Comparison of ENCODE assay signal across 15 mouse cellular contexts in genomic region chr19:5414534-5414957, GRCm38 (mm10). TPM values are rescaled to one million over a fixed set of nuclear protein-coding genes. Genes with fewer than 3 reads are reported as not detected.
DNase-seq lines count a peak whose midpoint lies in the region; ATAC-seq lines count a peak whose summit lies in the region.
"Had no signal": no experiment of that assay in that cellular context is flagged by ENCODE, and none has a peak within 500 bp of the region (broad histone marks: within the 10 kb centered on the region; RNA-seq: fewer than 3 reads in every experiment).

No protein-coding gene starts in this region.

- H3K9ac ChIP-seq in kidney, embryonic 14.5 days (ENCODE audit: low read depth, low read length): no peak overlapping the region
- H3K9ac ChIP-seq in midbrain, embryonic 11.5 days (ENCODE audit: low read length): no peak overlapping the region
- H3K9ac ChIP-seq in midbrain, embryonic 16.5 days (ENCODE audit: low read depth, low read length): no peak overlapping the region
- H3K9ac ChIP-seq: intestine, embryonic 15.5 days; liver, embryonic 13.5 days; midbrain, embryonic 13.5 days; neural tube, embryonic 13.5 days had no signal

- peak; percentile 82 for DNase-seq in adrenal gland, adult (ENCODE audit: inconsistent age in 2 of 2, low spot score in 1 of 2)
- DNase-seq in adrenal gland, postnatal 25 days: no peak
- peak; percentile 41 for DNase-seq in kidney, adult 11 months
- peak; percentile 37 for DNase-seq in midbrain, embryonic 11.5 days (ENCODE audit: low spot score, missing footprints)
- no peak for DNase-seq in Muller cell, postnatal 12 days (ENCODE audit: inconsistent ontology term)
- DNase-seq: cerebellum, adult 11 months; liver, embryonic 13.5 days; right cerebral cortex, postnatal 25 days had no signal

- no peaks in the 10 kb centered on the region for H3K4me1 ChIP-seq in kidney, embryonic 14.5 days (ENCODE audit: control insufficient read depth, insufficient read depth, low read length)
- no peaks in the 10 kb centered on the region for H3K4me1 ChIP-seq in midbrain, embryonic 11.5 days (ENCODE audit: control insufficient read depth, insufficient read depth, low read length)
- no peaks in the 10 kb centered on the region for H3K4me1 ChIP-seq in midbrain, embryonic 16.5 days (ENCODE audit: control insufficient read depth, insufficient read depth, low read length)
- H3K4me1 ChIP-seq: intestine, embryonic 15.5 days; midbrain, embryonic 13.5 days; neural tube, embryonic 13.5 days had no signal

- H3K27me3 ChIP-seq in kidney, embryonic 14.5 days (ENCODE audit: control insufficient read depth, insufficient read depth, low read length): no peaks in the 10 kb centered on the region
- no peaks in the 10 kb centered on the region for H3K27me3 ChIP-seq in midbrain, embryonic 11.5 days (ENCODE audit: control insufficient read depth, insufficient read depth, low read length)
- H3K27me3 ChIP-seq in midbrain, embryonic 16.5 days (ENCODE audit: control insufficient read depth, insufficient read depth, low read depth, low read length): no peaks in the 10 kb centered on the region
- H3K27me3 ChIP-seq: intestine, embryonic 15.5 days; liver, embryonic 13.5 days; midbrain, embryonic 13.5 days; neural tube, embryonic 13.5 days had no signal

- no peak for ATAC-seq in kidney, embryonic 14.5 days (ENCODE audit: low FRiP score, low TSS enrichment)
- ATAC-seq in midbrain, embryonic 11.5 days (ENCODE audit: low FRiP score): no peak
- no peak for ATAC-seq in midbrain, embryonic 16.5 days
- ATAC-seq in megakaryocyte progenitor cell, adult 5-6 weeks (replicated peaks; ENCODE audit: poor library complexity): 0 out of 2 replicates have a peak, but pooled peaks have one; percentile 20
- ATAC-seq: midbrain, embryonic 13.5 days had no signal

- 50% methylated on average over 2 of the region's 2 CpGs for WGBS in kidney, embryonic 14.5 days
- WGBS in midbrain, embryonic 11.5 days: 63% methylated on average over 2 of the region's 2 CpGs
- 41% methylated on average over 2 of the region's 2 CpGs for WGBS in midbrain, embryonic 16.5 days

- H3K27ac ChIP-seq in kidney, embryonic 14.5 days (ENCODE audit: low read depth, low read length): no peak overlapping the region
- H3K27ac ChIP-seq in midbrain, embryonic 11.5 days (ENCODE audit: low read depth, low read length): no peak overlapping the region
- no peak overlapping the region for H3K27ac ChIP-seq in midbrain, embryonic 16.5 days (ENCODE audit: low read length)
- H3K27ac ChIP-seq: intestine, embryonic 15.5 days; liver, embryonic 13.5 days; midbrain, embryonic 13.5 days; neural tube, embryonic 13.5 days had no signal

- H3K4me2 ChIP-seq in kidney, embryonic 14.5 days (replicated peaks; ENCODE audit: low read depth, low read length): no peak overlapping the region
- H3K4me2 ChIP-seq in midbrain, embryonic 11.5 days: no peak overlapping the region
- no peak overlapping the region for H3K4me2 ChIP-seq in midbrain, embryonic 16.5 days (ENCODE audit: low read length)
- H3K4me2 ChIP-seq: intestine, embryonic 15.5 days; liver, embryonic 13.5 days; midbrain, embryonic 13.5 days; neural tube, embryonic 13.5 days had no signal

- H3K36me3 ChIP-seq in kidney, embryonic 14.5 days (ENCODE audit: control insufficient read depth, insufficient read depth, low read length): no peaks in the 10 kb centered on the region
- no peaks in the 10 kb centered on the region for H3K36me3 ChIP-seq in midbrain, embryonic 11.5 days (ENCODE audit: control insufficient read depth, insufficient read depth, low read length)
- H3K36me3 ChIP-seq in midbrain, embryonic 16.5 days (ENCODE audit: control insufficient read depth, insufficient read depth, low read length): no peaks in the 10 kb centered on the region
- H3K36me3 ChIP-seq: intestine, embryonic 15.5 days had no signal

- H3K4me3 ChIP-seq in kidney, embryonic 14.5 days (ENCODE audit: low read length): no peak overlapping the region
- no peak overlapping the region for H3K4me3 ChIP-seq in midbrain, embryonic 11.5 days (ENCODE audit: low read depth, low read length)
- H3K4me3 ChIP-seq in midbrain, embryonic 16.5 days (ENCODE audit: low read depth, low read length): no peak overlapping the region
- H3K4me3 ChIP-seq: intestine, embryonic 15.5 days; liver, embryonic 13.5 days; midbrain, embryonic 13.5 days; neural tube, embryonic 13.5 days had no signal

- H3K9me3 ChIP-seq in kidney, embryonic 14.5 days (ENCODE audit: control insufficient read depth, low read length): no peaks in the 10 kb centered on the region
- no peaks in the 10 kb centered on the region for H3K9me3 ChIP-seq in midbrain, embryonic 11.5 days (ENCODE audit: control insufficient read depth, low read length)
- no peaks in the 10 kb centered on the region for H3K9me3 ChIP-seq in midbrain, embryonic 16.5 days (replicated peaks; ENCODE audit: control insufficient read depth, low read length, poor library complexity, severe bottlenecking)
- H3K9me3 ChIP-seq: intestine, embryonic 15.5 days; liver, embryonic 13.5 days; midbrain, embryonic 13.5 days; neural tube, embryonic 13.5 days had no signal

RNA-seq across cellular contexts. Expression of gene Drap1, which starts 10.2 kb away (rescaled TPM):
- 182 and 221 TPM in 2 replicates for total RNA-seq in adrenal gland, postnatal 25 days (2021)
- polyA plus RNA-seq in kidney, embryonic 14.5 days (2014; fragmentation: Nextera tagmentation; extraction: Ambion mirVana): 191 and 248 TPM in 2 replicates
- polyA plus RNA-seq in midbrain, embryonic 11.5 days (2014; fragmentation: Nextera tagmentation; extraction: Ambion mirVana): 187 and 204 TPM in 2 replicates
- 288 and 310 TPM in 2 replicates for polyA plus RNA-seq in midbrain, embryonic 16.5 days (2015; fragmentation: Nextera tagmentation; extraction: Ambion mirVana)
- total RNA-seq in megakaryocyte progenitor cell, adult 5-6 weeks (2015): 120 and 142 TPM in 2 replicates
- total RNA-seq in megakaryocyte progenitor cell, adult 5-6 weeks (2017): 105 and 109 TPM in 2 replicates

RNA-seq across cellular contexts. Expression of gene AI837181, which starts 10.4 kb away (rescaled TPM):
- total RNA-seq in adrenal gland, postnatal 25 days (2021): 43.1 and 51.1 TPM in 2 replicates
- polyA plus RNA-seq in kidney, embryonic 14.5 days (2014; fragmentation: Nextera tagmentation; extraction: Ambion mirVana): 39.0 and 40.8 TPM in 2 replicates
- polyA plus RNA-seq in midbrain, embryonic 11.5 days (2014; fragmentation: Nextera tagmentation; extraction: Ambion mirVana): 31.6 and 33.1 TPM in 2 replicates
- polyA plus RNA-seq in midbrain, embryonic 16.5 days (2015; fragmentation: Nextera tagmentation; extraction: Ambion mirVana): 61.8 and 67.9 TPM in 2 replicates
- 18.4 and 18.6 TPM in 2 replicates for total RNA-seq in megakaryocyte progenitor cell, adult 5-6 weeks (2015)
- total RNA-seq in megakaryocyte progenitor cell, adult 5-6 weeks (2017): 8.6 and 11.9 TPM in 2 replicates

RNA-seq across cellular contexts. Expression of gene Tsga10ip, which starts 12.2 kb away (rescaled TPM):
- total RNA-seq in adrenal gland, postnatal 25 days (2021): not detected in 2 replicates
- 0.16 and 0.35 TPM in 2 replicates for polyA plus RNA-seq in kidney, embryonic 14.5 days (2014; fragmentation: Nextera tagmentation; extraction: Ambion mirVana)
- not detected in 2 replicates for polyA plus RNA-seq in midbrain, embryonic 11.5 days (2014; fragmentation: Nextera tagmentation; extraction: Ambion mirVana)
- not detected in 2 replicates for polyA plus RNA-seq in midbrain, embryonic 16.5 days (2015; fragmentation: Nextera tagmentation; extraction: Ambion mirVana)
- total RNA-seq in megakaryocyte progenitor cell, adult 5-6 weeks (2015): not detected in 2 replicates
- 0.34 TPM in 1 of 2 replicates, not detected in the other for total RNA-seq in megakaryocyte progenitor cell, adult 5-6 weeks (2017)
- polyA plus RNA-seq: liver, embryonic 13.5 days; stomach, embryonic 14.5 days had no signal

RNA-seq across cellular contexts. Expression of gene Sart1, which starts 26.0 kb away (rescaled TPM):
- 49.8 and 93.4 TPM in 2 replicates for total RNA-seq in adrenal gland, postnatal 25 days (2021)
- 74.2 and 80.6 TPM in 2 replicates for polyA plus RNA-seq in kidney, embryonic 14.5 days (2014; fragmentation: Nextera tagmentation; extraction: Ambion mirVana)
- 74.0 and 81.0 TPM in 2 replicates for polyA plus RNA-seq in midbrain, embryonic 11.5 days (2014; fragmentation: Nextera tagmentation; extraction: Ambion mirVana)
- polyA plus RNA-seq in midbrain, embryonic 16.5 days (2015; fragmentation: Nextera tagmentation; extraction: Ambion mirVana): 67.7 and 68.5 TPM in 2 replicates
- total RNA-seq in megakaryocyte progenitor cell, adult 5-6 weeks (2015): 65.3 and 65.9 TPM in 2 replicates
- total RNA-seq in megakaryocyte progenitor cell, adult 5-6 weeks (2017): 83.8 and 105 TPM in 2 replicates

RNA-seq across cellular contexts. Expression of gene Fosl1, which starts 32.8 kb away (rescaled TPM):
- not detected in 2 replicates for total RNA-seq in adrenal gland, postnatal 25 days (2021)
- not detected in 2 replicates for polyA plus RNA-seq in kidney, embryonic 14.5 days (2014; fragmentation: Nextera tagmentation; extraction: Ambion mirVana)
- polyA plus RNA-seq in midbrain, embryonic 11.5 days (2014; fragmentation: Nextera tagmentation; extraction: Ambion mirVana): not detected in 2 replicates
- polyA plus RNA-seq in midbrain, embryonic 16.5 days (2015; fragmentation: Nextera tagmentation; extraction: Ambion mirVana): not detected in 2 replicates
- total RNA-seq in megakaryocyte progenitor cell, adult 5-6 weeks (2015): 0.47 and 0.98 TPM in 2 replicates
- total RNA-seq in megakaryocyte progenitor cell, adult 5-6 weeks (2017): 1.2 TPM in 1 of 2 replicates, not detected in the other
- polyA plus RNA-seq: intestine, embryonic 15.5 days; liver, embryonic 13.5 days; midbrain, embryonic 13.5 days; stomach, embryonic 14.5 days had no signal

Comparison
In these comparisons a context has a peak if more than half of its experiments do, and no peak if none do; other contexts are left out.
1. DNase-seq: peak in adrenal gland, adult (2 of 2), kidney, adult 11 months (single experiment) and midbrain, embryonic 11.5 days (single experiment); none in adrenal gland, postnatal 25 days (single experiment) and Muller cell, postnatal 12 days (single experiment).